Mouse (Mus musculus) embryonic facial prominence, embryonic 13.5 days (tissue): ENCODE measurements around the gene Rbm20. TPM values are rescaled to one million over a fixed set of nuclear protein-coding genes. Genes with fewer than 3 reads are reported as not detected.

ENCODE experiments used
- ATAC-seq: fragments of 200-750 bp; cut with Nextera tagmentation; 2 replicates; pipeline ENCODE4 v1.8.0; 2017; ENCODE audit warnings: low read depth; ENCODE audit not compliant: insufficient number of reproducible peaks, insufficient read depth, low FRiP score, low TSS enrichment
- H3K27ac ChIP-seq: fragments of 300-500 bp; sonication (generic); 2 replicates; pipeline ENCODE4 v1.5.1; 2015; ENCODE audit warnings: moderate library complexity, mild to moderate bottlenecking, inconsistent platforms
- H3K27me3 ChIP-seq: fragments of 300-500 bp; sonication (generic); 2 replicates; pipeline ENCODE4 v1.6.1; 2015; ENCODE audit warnings: mild to moderate bottlenecking, inconsistent platforms
- H3K36me3 ChIP-seq: fragments of 300-500 bp; sonication (generic); 2 replicates; pipeline ENCODE4 v1.6.1; 2015; ENCODE audit warnings: mild to moderate bottlenecking, inconsistent platforms
- H3K4me1 ChIP-seq: fragments of 300-500 bp; sonication (generic); 2 replicates; pipeline ENCODE4 v1.6.1; 2015; ENCODE audit warnings: inconsistent platforms
- H3K4me2 ChIP-seq: fragments of 300-500 bp; sonication (generic); 2 replicates; pipeline ENCODE4 v1.6.1; 2015; ENCODE audit warnings: moderate library complexity, mild to moderate bottlenecking, inconsistent platforms
- H3K4me3 ChIP-seq: fragments of 300-500 bp; sonication (generic); 2 replicates; pipeline ENCODE4 v1.5.1; 2015; ENCODE audit warnings: mild to moderate bottlenecking, inconsistent platforms
- H3K9ac ChIP-seq: fragments of 300-500 bp; sonication (generic); 2 replicates; pipeline ENCODE4 v1.6.1; 2015; ENCODE audit warnings: mild to moderate bottlenecking, inconsistent platforms
- H3K9me3 ChIP-seq: fragments of 300-500 bp; sonication (generic); 2 replicates; pipeline ENCODE4 v1.6.1; 2016; ENCODE audit warnings: inconsistent platforms
- WGBS: fragments of 180-500 bp; shearing (Covaris S2); methylation state at CpG from one replicate; pipeline ENCODE4 v1.1.7; 2015; ENCODE audit warnings: mixed read lengths; 5-methylcytosine and 5-hydroxymethylcytosine counted together
- polyA plus RNA-seq: library from polyadenylated mRNA; unstranded; fragments of >200 nt; fragmentation: Nextera tagmentation; extraction: Ambion mirVana; gene quantifications from 2 replicates; pipeline ENCODE4 v1.2.1, GENCODE M21; 2015

The Rbm20 gene
- polyA plus RNA-seq, 1 experiment from 2014 or later = 4.2 TPM

GRCm38 (mm10) chr19:53894538-53895121, 217.5 kb downstream of the Rbm20 start:
- H3K4me3 ChIP-seq = no peak overlapping the region
- H3K9ac ChIP-seq = no peak overlapping the region
- no peaks in the 10 kb centered on the region for H3K36me3 ChIP-seq
- H3K9me3 ChIP-seq = no peaks in the 10 kb centered on the region
- H3K27me3 ChIP-seq = no peaks in the 10 kb centered on the region
- no peak overlapping the region for H3K4me2 ChIP-seq
- WGBS = 64% methylated on average over 12 of the region's 12 CpGs
- peak overlapping the region; percentile 89 for H3K27ac ChIP-seq
- peaks cover 55% of the 10 kb centered on the region for H3K4me1 ChIP-seq
- no peak for ATAC-seq

DNA sequence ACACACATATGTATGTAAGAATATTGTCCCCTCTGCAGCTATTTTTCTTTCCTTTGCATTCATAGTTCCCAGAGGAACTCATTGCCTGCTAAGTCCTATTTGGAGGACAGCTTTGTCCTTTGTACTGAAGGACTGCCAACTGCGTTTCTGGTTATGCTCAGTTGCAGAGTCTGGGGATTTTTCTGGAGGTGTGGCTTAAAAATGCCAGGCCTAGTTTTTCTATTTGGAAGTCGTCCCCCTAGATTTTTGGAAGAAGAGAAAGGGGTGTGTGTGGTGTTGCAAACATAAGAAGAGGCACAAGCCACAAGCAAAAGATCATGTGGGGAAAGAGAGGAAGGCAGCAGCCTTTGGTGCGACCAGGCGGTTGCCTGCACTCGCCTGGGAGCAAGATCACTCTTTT, 220.9 kb downstream of the Rbm20 start:
- no peak overlapping the region for H3K4me2 ChIP-seq
- 62% methylated on average over 5 of the region's 5 CpGs for WGBS

DNA sequence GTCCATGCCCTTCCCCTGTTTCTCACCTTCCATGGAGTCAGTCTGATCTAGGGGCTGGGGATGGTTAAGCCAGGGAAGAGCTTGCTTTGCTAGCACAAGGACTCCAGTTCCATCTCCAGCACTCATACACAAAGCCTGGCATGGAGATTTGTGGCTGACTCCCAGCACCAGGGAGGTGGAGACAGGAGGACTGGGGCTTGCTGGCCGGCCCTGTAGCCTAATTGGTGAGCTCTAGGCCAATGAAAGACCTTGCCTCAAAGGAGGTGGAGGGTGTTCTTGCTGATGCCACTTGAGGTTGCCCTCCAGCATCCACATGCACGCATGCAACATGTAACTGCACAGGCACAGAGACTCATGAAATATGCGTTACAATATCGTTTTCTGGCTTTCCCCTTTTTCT, 221.4 kb downstream of the Rbm20 start:
- no peak for ATAC-seq
- WGBS = 72% methylated on average over 4 of the region's 4 CpGs
- Histone ChIP-seq H3K36me3 (no peaks in the 10 kb centered on the region), H3K4me3 (no peak overlapping the region), H3K27ac (peak overlapping the region; percentile 57), H3K27me3 (no peaks in the 10 kb centered on the region), H3K9me3 (no peaks in the 10 kb centered on the region), H3K4me1 (peaks cover 47% of the 10 kb centered on the region), H3K9ac (no peak overlapping the region), H3K4me2 (no peak overlapping the region)

More for the DNA sequence above, 220.9 kb downstream of the Rbm20 start:
- Histone ChIP-seq H3K27ac (peak overlapping the region; percentile 57), H3K9me3 (no peaks in the 10 kb centered on the region), H3K4me1 (peaks cover 52% of the 10 kb centered on the region), H3K9ac (no peak overlapping the region), H3K36me3 (no peaks in the 10 kb centered on the region), H3K4me3 (no peak overlapping the region), H3K27me3 (no peaks in the 10 kb centered on the region)
- ATAC-seq = no peak

- Histone ChIP-seq H3K4me2 (no peak overlapping the region), H3K36me3 (no peaks in the 10 kb centered on the region), H3K9me3 (no peaks in the 10 kb centered on the region), H3K4me3 (no peak overlapping the region), H3K9ac (no peak overlapping the region), H3K4me1 (peaks cover 40% of the 10 kb centered on the region), H3K27ac (peak overlapping the region; percentile 57), H3K27me3 (no peaks in the 10 kb centered on the region)
- no peak for ATAC-seq
- 80% methylated on average over 25 of the region's 25 CpGs for WGBS
Measured at GRCm38 (mm10) chr19:53898970-53899900, 222.1 kb downstream of the Rbm20 start.

GRCm38 (mm10) chr19:53899941-53900610, 223.0 kb downstream of the Rbm20 start:
- Histone ChIP-seq H3K9ac (no peak overlapping the region), H3K4me2 (no peak overlapping the region), H3K4me3 (no peak overlapping the region), H3K36me3 (no peaks in the 10 kb centered on the region), H3K4me1 (peaks cover 32% of the 10 kb centered on the region), H3K27ac (no peak overlapping the region), H3K27me3 (no peaks in the 10 kb centered on the region), H3K9me3 (no peaks in the 10 kb centered on the region)
- ATAC-seq = no peak
- WGBS = 84% methylated on average over 14 of the region's 14 CpGs

- Histone ChIP-seq H3K4me2 (peak overlapping the region; percentile 66), H3K27me3 (no peaks in the 10 kb centered on the region), H3K9ac (peak overlapping the region; percentile 94), H3K36me3 (no peaks in the 10 kb centered on the region), H3K27ac (peak overlapping the region; percentile 95), H3K9me3 (no peaks in the 10 kb centered on the region), H3K4me1 (peaks cover 46% of the 10 kb centered on the region), H3K4me3 (peak overlapping the region; percentile 95)
- ATAC-seq = no peak
- WGBS = 54% methylated on average over 15 of the region's 15 CpGs
Measured at GRCm38 (mm10) chr19:53901931-53902738, 225.0 kb downstream of the Rbm20 start.

DNA sequence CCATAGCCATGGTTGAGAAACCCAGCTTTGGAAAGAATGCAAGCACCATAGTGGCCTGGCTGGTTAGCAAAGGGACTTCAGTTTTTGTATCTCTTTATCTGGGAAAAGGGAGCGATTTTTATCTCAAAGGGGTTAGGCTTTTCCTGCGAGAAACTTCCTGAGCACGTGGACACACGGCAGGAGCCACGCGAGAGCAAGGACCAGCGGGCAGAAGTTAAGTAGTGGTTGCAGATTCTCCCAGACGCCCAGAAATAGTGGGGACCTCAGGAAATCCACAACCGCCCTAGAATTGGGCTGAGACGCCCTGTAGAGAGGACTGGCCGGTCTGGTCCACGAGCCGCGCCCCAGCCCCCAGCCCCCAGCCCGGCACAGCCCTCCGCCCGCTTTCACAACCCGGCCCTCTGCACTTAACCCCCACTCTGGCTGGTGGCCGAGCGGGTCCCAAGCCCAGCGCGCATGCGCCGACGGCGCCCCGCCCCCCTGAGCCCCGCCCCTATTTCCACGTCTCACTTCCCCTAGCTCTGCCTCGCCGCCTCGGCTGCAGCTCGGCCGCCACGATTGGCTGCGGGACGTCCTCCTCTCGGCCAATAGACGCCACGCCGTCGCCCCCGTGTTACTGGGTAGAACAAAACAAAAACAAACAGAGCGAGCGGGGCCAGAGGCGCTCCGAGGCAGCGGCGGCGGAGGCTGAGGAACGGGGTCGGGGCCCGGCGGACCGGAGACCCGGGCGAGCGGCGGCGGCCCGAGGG, 225.8 kb downstream of the Rbm20 start:
- WGBS = under 1% methylated on average over 61 of the region's 61 CpGs
- Histone ChIP-seq H3K9me3 (no peaks in the 10 kb centered on the region), H3K27me3 (no peaks in the 10 kb centered on the region), H3K9ac (peak overlapping the region; percentile 94), H3K4me1 (peaks cover 49% of the 10 kb centered on the region), H3K4me2 (peak overlapping the region; percentile 67), H3K36me3 (no peaks in the 10 kb centered on the region), H3K4me3 (peak overlapping the region; percentile 95), H3K27ac (peak overlapping the region; percentile 95)
- ATAC-seq = peak; percentile 98

DNA sequence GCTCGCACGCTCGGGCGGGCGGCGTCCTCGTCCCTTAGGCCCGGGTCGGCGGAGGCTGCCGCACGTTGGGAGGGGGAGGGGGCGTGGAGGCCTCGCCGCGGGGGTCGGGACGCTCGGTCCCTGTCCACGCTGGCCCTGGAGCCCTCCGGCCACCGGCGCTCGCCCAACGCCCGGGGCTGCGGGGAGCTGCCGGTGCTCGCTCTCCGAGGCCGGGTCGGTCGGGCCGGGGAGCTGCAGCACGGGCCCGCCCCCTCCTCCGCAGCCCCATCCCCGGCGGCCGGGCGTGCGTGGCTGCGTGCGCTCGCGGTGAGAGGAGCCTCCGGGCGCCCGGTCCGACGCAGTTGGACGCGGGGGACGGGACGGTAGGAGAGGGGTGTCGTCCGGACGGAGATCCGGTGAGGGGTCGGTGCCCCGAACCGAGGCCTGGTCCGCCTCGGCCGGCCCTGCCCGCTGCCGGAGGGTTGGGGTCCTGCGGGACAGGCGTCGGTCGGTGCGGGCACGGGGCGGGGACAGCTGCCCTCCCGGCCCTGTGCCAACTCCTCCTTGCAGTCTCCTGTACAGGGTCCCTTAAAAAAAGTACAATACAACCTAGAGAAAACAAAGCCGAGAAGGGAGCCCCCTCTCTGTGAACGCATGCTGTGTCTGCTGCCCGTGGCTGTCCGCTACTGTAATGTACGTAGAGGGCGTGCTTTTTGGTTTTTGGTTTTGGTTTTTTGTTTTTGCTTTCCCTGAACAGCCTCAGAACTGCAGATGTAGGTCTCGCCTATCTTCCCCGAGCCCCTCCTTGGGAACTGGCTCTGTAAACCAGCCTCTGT, 226.6 kb downstream of the Rbm20 start:
- H3K4me3 ChIP-seq = peak overlapping the region; percentile 95
- H3K4me1 ChIP-seq = peaks cover 42% of the 10 kb centered on the region
- no peaks in the 10 kb centered on the region for H3K27me3 ChIP-seq
- H3K4me2 ChIP-seq = peak overlapping the region; percentile 67
- H3K9ac ChIP-seq = peak overlapping the region; percentile 94
- WGBS = under 1% methylated on average over 73 of the region's 83 CpGs
- peak overlapping the region; percentile 95 for H3K27ac ChIP-seq
- ATAC-seq = peak; percentile 62
- no peaks in the 10 kb centered on the region for H3K9me3 ChIP-seq
- H3K36me3 ChIP-seq = no peaks in the 10 kb centered on the region

GRCm38 (mm10) chr19:53904833-53905480, 227.9 kb downstream of the Rbm20 start:
- H3K36me3 ChIP-seq = peaks cover 10% of the 10 kb centered on the region
- no peaks in the 10 kb centered on the region for H3K9me3 ChIP-seq
- no peak for ATAC-seq
- no peaks in the 10 kb centered on the region for H3K27me3 ChIP-seq
- 0 out of 2 replicates have a peak overlapping the region, but pooled peaks have one; percentile 94 for H3K9ac ChIP-seq
- H3K4me1 ChIP-seq = peaks cover 35% of the 10 kb centered on the region
- WGBS = 60% methylated on average over 7 of the region's 7 CpGs
- peak overlapping the region; percentile 67 for H3K4me2 ChIP-seq
- H3K27ac ChIP-seq = no peak overlapping the region
- H3K4me3 ChIP-seq = peak overlapping the region; percentile 95
